Mouse (Mus musculus) layer of hippocampus, postnatal 14 days (tissue): ENCODE data around the gene Auts2. TPM values are rescaled to one million over a fixed set of nuclear protein-coding genes. Genes with fewer than 3 reads are reported as not detected.
A peak's percentile ranks its signal among the peaks of the same experiment; 100 is the strongest.

Experiments used
- DNase-seq, 2 experiments: peaks; one replicate each; pipeline ENCODE4 v3.0.0; 2021 to 2022; ENCODE audit warnings: low spot score in 2 of 2, mixed read lengths in 1 of 2
- total RNA-seq, 2 experiments: library from RNA; stranded (reverse); gene quantifications; 2 replicates each; pipeline ENCODE4 v1.2.3; 2021

Gene Auts2
- total RNA-seq, 2 experiments from 2014 or later = 134 to 151 TPM

DNA sequence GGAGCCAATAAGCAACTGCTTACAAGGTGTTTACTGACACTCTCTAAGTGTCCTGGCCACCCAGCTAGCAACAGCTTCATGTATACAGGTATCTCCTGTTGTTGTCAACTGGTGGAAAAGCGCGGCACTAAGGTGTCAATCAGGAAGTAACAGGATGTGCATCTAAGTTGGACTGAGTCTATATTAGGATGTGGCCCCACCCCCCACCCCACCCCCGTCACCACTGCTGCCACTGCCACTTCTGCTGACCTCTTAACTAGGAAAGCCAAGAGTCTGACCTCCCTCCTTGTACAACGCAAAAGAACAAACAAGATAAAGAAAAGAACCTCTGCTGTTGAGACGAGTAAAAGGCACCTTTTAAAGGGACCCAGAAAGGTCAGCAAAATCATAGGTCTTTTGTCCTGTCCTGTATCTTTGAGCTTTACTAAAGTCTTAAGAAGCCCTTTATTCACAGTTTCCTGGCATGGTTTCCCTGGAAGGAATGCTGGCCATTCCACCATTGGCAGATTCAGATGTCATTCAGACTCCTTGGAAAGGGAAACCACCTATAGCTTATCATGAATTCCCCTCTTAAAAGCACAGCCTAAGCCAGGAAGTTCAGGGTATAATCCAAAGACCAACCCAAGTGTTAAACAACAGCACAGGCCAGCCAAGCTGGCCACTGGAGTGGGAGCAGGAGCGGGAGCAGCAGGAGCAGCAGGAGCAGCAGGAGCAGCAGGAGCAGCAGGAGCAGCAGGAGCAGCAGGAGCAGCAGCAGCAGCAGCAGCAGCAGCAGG, 148.2 kb downstream of the Auts2 start:
- no peak for DNase-seq

DNA sequence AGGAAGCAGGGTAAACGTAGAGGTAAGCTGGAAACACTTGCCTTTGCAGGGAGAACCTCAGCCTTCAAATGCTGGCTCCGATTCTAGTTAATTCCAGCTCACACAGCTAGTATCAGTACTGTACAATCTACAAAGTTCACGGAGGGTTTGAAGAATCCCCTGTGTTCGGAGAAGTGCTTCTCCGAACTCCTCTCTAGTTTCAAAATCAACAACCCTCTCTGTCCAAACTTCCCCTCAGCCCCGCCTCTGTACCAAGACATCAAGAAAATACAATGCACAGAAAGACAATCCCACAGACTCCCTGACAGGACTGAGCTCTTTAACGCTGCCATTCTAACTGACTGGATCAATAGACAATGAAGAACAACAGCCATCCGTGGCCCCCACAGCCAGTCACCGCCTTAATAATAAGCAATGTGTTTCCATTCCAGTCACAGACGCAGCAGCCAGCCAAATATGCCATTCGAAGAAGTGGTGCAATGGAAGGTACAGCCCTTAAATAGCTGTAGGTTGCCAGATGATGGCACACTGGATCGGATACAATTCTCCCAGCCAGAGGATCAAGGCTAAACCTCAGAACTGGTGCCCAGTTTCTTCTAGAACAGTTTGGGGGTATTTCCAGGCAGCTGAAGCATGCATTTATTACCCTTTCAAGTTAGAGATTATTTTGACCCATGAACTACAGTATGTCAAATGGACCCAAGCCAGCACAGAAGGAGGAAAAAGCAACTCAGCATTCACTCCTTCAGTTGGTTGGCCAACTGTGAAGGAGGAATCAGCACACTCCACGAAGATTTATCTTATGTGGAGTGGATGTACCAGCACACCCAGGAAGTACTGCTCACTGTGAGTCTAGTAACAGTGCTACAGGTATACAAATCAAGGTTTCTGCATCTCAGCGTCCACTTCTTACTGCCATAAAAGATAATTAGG, 151.0 kb downstream of the Auts2 start:
- no peak for DNase-seq

DNA sequence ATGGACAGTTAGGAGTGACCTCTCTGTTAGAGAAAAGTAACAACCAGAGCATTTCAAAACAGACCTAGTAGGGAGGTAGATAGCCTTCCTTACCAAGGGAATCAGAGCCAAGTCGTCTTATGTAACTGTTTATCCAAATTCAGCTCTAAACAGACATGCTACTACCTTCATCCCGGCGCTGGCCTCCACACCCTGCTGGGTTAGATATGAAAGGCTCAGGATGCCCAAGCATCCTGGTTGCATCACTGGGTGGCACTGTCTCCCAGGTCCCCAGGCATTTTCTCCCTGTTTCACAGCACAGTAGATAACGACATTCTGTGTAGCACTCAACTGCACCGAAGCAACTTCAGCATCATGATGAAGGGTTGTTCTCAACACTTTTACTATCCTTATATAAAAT, 154.4 kb downstream of the Auts2 start:
- DNase-seq = no peak

GRCm38 (mm10) chr5:132385244-132385855, 157.8 kb downstream of the Auts2 start:
- DNase-seq = no peak

GRCm38 (mm10) chr5:132380261-132380660, 162.9 kb downstream of the Auts2 start:
- DNase-seq = no peak

GRCm38 (mm10) chr5:132378977-132379376, 164.2 kb downstream of the Auts2 start:
- DNase-seq = no peak

- no peak for DNase-seq
Measured at GRCm38 (mm10) chr5:132375130-132375529, 168.0 kb downstream of the Auts2 start.

DNA sequence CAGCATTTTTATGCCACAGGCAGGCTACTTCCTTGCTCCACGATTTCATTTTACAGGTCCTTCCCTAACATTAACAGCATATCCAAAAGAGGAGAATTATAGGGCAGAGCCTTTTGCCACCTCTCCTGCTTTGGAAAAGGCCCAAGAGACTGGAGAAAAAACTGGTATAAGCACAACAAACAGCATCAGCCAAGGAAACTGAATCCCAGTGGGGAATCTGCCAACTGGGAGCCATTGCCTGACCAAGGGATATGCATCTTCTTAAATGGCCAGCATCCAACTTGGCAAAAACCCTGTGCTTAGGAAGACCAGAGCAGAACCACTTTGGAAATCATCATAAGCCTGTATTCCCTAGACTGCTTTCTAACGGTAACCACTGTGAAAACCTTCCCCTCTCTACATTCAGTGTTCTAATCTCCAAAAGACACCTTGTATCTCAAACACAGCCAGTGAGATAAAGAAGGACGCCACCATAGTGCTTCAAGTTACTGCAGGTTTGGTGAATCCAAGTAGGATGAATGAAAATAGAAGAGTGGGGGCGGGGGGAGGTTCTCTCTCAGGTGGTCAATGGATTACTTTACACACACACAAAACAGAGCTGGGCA, 169.6 kb downstream of the Auts2 start:
- DNase-seq = peak in 1 of 2 experiments; percentile 18

GRCm38 (mm10) chr5:132372605-132373004, 170.5 kb downstream of the Auts2 start:
- DNase-seq = no peak

GRCm38 (mm10) chr5:132368678-132369088, 174.5 kb downstream of the Auts2 start:
- DNase-seq = peak; percentile 26 to 66

GRCm38 (mm10) chr5:132361276-132361675, 181.9 kb downstream of the Auts2 start:
- peak; percentile 19 to 54 for DNase-seq

DNA sequence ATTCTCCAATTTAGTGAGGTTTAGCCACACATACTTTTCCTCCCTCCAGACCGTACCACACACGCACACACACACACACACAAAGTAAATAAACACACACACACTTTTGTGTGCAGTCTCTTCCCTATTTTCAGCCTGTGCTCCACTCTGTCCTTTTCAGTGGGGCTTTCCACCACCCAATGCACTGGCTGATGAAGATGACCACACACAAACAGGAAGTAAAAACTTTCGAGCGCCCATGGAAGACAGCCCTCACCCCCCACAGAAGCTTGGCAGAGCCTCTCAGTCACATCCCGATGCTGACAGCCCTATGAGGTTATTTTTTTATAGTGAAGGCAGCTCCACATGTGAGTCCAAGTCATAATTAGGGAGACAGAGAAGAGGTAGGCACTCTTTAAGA, 185.4 kb downstream of the Auts2 start:
- DNase-seq = no peak

GRCm38 (mm10) chr5:132355935-132356334, 187.2 kb downstream of the Auts2 start:
- DNase-seq = no peak

- DNase-seq = no peak
Measured at GRCm38 (mm10) chr5:132352437-132352836, 190.7 kb downstream of the Auts2 start.

DNA sequence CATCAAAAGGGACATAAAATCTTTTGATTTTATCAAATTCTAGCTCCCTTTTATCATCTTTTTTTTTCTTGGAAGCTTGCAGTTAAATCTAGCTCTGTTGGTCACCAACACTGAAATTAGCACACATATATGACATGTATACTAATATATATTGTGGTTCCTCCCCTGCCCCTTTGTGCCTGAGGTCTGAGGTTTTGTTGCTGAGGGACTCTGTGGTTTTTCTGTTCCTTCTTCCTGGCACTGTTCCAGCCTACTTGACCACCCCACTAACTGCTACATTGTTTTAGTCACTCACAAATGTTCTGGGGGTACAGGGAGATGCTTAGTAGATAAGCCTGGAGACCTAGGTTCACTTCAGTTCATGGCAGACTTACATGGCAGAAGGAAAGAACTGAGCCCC, 192.0 kb downstream of the Auts2 start:
- DNase-seq = no peak

DNA sequence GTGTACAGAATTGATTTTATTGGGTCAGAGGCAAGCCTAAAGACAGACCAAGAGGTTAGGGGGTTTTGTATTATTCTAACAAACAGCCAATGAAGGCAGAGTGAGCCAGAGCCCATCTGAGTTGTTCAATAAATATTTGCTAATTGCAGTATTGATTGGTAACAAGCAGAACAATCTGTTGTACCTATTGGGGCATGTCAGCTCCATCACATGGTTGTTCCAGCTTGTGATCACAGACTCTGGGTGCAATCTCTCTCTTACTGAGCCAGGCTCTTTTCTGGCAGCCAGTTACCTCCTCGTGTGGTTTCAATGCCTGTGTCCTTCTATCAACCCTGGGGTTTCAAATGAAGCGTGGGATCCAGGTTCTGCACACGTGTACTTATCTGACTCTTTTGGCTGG, 201.8 kb downstream of the Auts2 start:
- peak in 1 of 2 experiments; percentile 55 for DNase-seq

DNA sequence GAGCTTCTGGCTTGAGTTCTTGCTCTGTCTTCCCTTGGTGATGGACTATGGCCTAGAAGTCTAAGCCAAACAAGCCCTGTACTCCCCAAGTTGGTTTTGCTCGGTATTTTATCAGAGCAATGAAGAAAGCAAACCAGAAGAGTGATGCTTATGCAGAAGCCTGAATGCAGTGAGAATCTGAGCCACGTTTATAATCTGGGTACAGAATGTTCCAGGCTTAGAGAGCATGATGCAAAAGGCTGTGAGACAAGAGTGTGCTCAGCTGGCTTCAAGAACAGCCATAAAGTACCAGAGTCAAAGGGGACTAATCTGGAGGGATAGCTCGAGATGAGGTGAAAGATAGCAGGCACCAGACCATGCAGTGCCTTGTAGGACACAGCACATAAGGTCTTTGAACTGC, 205.5 kb downstream of the Auts2 start:
- DNase-seq = no peak

DNA sequence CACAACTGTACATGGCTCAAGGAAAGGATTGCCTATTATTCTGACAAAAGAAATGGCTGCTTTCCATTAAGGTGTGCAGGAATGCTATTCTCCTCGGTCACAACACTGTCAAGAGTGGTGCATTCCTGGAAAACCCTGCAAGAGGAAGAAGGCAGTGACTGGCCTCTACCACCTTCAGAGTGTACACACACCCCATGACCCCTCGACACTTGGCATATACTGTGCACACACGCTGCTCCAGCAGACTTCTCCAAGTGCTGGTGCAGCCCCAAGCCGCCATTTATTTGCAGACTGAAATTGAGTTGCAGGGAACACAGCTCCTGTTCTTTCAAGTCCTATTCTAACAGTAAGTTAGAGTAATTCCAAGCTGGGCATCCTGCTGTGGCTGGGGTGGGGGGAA, 207.4 kb downstream of the Auts2 start:
- no peak for DNase-seq

DNA sequence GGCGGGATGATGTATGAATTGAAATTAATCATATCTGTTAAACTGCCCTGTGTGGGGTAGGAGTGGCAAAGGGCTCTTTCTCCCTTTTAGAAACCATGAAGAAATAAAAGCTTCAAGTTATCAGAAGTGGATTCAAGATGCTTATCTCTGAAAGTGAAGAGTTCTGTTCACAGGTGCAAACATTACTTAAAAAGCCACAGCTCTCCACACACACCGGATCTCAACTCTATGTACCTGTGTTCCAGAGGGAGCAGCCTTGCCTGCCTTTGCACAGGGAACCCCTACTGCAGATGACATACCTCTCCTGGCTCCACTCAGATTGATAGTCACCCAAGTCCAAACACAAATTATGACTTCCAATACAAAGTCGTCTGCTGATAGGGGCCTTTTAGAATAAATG, 208.3 kb downstream of the Auts2 start:
- DNase-seq = no peak

DNA sequence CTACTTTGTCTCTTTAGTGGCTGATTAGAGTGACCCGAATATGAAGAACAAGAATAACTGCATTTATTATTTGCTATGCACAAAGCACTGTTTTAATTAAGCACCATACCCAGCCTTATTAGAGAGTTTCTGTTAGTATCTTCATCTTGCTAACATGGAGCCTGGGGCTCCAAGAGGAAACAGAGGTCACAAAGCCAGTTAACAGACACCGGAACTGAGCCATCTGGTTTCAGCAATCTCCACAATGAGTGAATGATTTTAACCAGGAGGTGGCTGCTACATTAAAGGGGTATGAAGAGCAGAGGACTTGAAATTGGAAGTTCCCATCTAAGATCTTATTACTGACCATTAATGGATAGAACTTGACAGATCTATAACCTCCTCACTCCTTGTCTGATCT, 209.4 kb downstream of the Auts2 start:
- no peak for DNase-seq

GRCm38 (mm10) chr5:132332521-132332920, 210.6 kb downstream of the Auts2 start:
- no peak for DNase-seq
